Mouse (Mus musculus): ENCODE data around the gene Lhx6.
"Not testable (repeated sequence)": the region's sequence is repeated elsewhere in the genome, so short reads cannot be mapped to it uniquely, and the experiment has no call there.

- TF ChIP-seq CTCF (IDR thresholded peaks at IDR 0.05; ENCODE audit: extremely low read depth, insufficient read depth, insufficient read length, insufficient replicate concordance); POLR2A (IDR thresholded peaks at IDR 0.05; ENCODE audit: low read depth, low read length): not testable (repeated sequence)
Measured at GRCm38 (mm10) chr2:36152401-36152800, 47.2 kb upstream of the Lhx6 start.

Measured in spleen, adult 2 months (tissue).